Mouse (Mus musculus) embryonic fibroblast, embryonic 13.5 days (primary cell): ENCODE measurements around the gene Sdhaf1.

Experiments
- CTCF ChIP-seq: IDR thresholded peaks from 2 replicates; pipeline ENCODE4 v1.5.1; 2011; ENCODE audit warnings: mild to moderate bottlenecking, control low read depth, low read length, moderate library complexity, borderline replicate concordance; ENCODE audit not compliant: insufficient read depth
- POLR2A ChIP-seq: IDR thresholded peaks from 2 replicates; pipeline ENCODE4 v1.6.1; 2011; ENCODE audit warnings: low read depth, mild to moderate bottlenecking, control low read depth, low read length, moderate library complexity

- TF ChIP-seq CTCF (peak; percentile 57; the same call in 1 of the 2 replicates), POLR2A (no peak)
Measured at GRCm38 (mm10) chr7:30331887-30332286, 8.2 kb upstream of the Sdhaf1 start.
